Mouse (Mus musculus) heart, embryonic 15.5 days (tissue): ENCODE measurements at regions not wholly inside any gene's neighbourhood (a gene's known extent, or its start where the extent isn't known, plus 50 kb on each side); places are given as distances from the start of the nearest gene placed in this dataset.

Source experiments
- ATAC-seq: fragments of 200-750 bp; cut with Nextera tagmentation; replicated peaks from 2 replicates; pipeline ENCODE4 v1.8.0; 2017; ENCODE audit warnings: low read depth, moderate TSS enrichment; ENCODE audit not compliant: insufficient number of reproducible peaks, insufficient read depth, low FRiP score
- H3K27ac ChIP-seq: fragments of 300-500 bp; sonication (generic); 2 replicates; pipeline ENCODE4 v1.5.1; 2015; ENCODE audit warnings: mild to moderate bottlenecking, inconsistent platforms
- H3K27me3 ChIP-seq: fragments of 300-500 bp; sonication (generic); 2 replicates; pipeline ENCODE4 v1.6.1; 2015; ENCODE audit warnings: inconsistent platforms
- H3K36me3 ChIP-seq: fragments of 300-500 bp; sonication (generic); 2 replicates; pipeline ENCODE4 v1.6.1; 2015; ENCODE audit warnings: mild to moderate bottlenecking, inconsistent platforms
- H3K4me1 ChIP-seq: fragments of 300-500 bp; sonication (generic); replicated peaks from 2 replicates; pipeline ENCODE4 v1.6.1; 2015; ENCODE audit warnings: inconsistent platforms
- H3K4me2 ChIP-seq: fragments of 300-500 bp; sonication (generic); 2 replicates; pipeline ENCODE4 v1.6.1; 2015; ENCODE audit warnings: inconsistent platforms, mild to moderate bottlenecking, moderate library complexity
- H3K4me3 ChIP-seq: fragments of 300-500 bp; sonication (generic); 2 replicates; pipeline ENCODE4 v1.5.1; 2015; ENCODE audit warnings: mild to moderate bottlenecking, inconsistent platforms
- H3K9ac ChIP-seq: fragments of 300-500 bp; sonication (generic); 2 replicates; pipeline ENCODE4 v1.6.1; 2015; ENCODE audit warnings: mild to moderate bottlenecking, inconsistent platforms
- H3K9me3 ChIP-seq: fragments of 300-500 bp; sonication (generic); replicated peaks from 2 replicates; pipeline ENCODE4 v1.6.1; 2016; ENCODE audit warnings: inconsistent platforms
- WGBS: fragments of 180-500 bp; shearing (Covaris S2); methylation state at CpG from one replicate; pipeline ENCODE4 v1.1.7; 2015; ENCODE audit warnings: mixed read lengths; 5-methylcytosine and 5-hydroxymethylcytosine counted together

DNA sequence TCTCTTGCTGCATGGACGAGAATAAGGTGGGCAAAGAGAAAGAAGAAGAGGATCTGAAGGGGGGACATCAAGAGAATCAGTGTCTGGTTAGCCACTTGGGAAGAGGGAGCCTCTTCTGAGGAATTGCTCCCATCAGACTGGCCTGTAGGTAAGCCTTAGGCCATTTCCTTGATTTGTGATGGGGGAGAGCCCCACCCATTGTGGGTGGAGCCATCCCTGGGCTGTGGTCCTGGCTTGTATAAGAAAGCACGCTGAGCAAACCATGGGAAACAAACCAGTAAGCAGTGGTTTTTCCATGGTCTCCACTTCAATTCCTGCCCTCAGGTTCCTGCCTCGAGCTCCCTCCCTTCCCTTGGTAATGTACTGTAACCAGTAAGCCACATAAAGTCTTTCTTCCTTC lies 57.7 kb upstream of the Sez6l start:
- Histone ChIP-seq H3K27ac (no peak overlapping the region), H3K9me3 (no peaks in the 10 kb centered on the region), H3K4me3 (no peak overlapping the region), H3K4me2 (no peak overlapping the region), H3K4me1 (no peaks in the 10 kb centered on the region), H3K9ac (no peak overlapping the region), H3K36me3 (no peaks in the 10 kb centered on the region), H3K27me3 (peaks cover 43% of the 10 kb centered on the region)
- ATAC-seq: no peak
- 63% methylated on average over 3 of the region's 3 CpGs for WGBS

GRCm38 (mm10) chr5:112631766-112632165 lies 54.8 kb upstream of the Sez6l start:
- Histone ChIP-seq H3K4me3 (no peak overlapping the region), H3K36me3 (no peaks in the 10 kb centered on the region), H3K4me1 (no peaks in the 10 kb centered on the region), H3K9ac (no peak overlapping the region), H3K4me2 (no peak overlapping the region), H3K27me3 (peaks cover 39% of the 10 kb centered on the region), H3K27ac (no peak overlapping the region), H3K9me3 (no peaks in the 10 kb centered on the region)
- 32% methylated on average over 7 of the region's 7 CpGs for WGBS
- ATAC-seq: no peak

GRCm38 (mm10) chr5:112629656-112630055 lies 52.7 kb upstream of the Sez6l start:
- H3K9ac ChIP-seq: no peak overlapping the region
- no peak overlapping the region for H3K4me3 ChIP-seq
- no peak for ATAC-seq
- H3K9me3 ChIP-seq: no peaks in the 10 kb centered on the region
- no peak overlapping the region for H3K27ac ChIP-seq
- H3K27me3 ChIP-seq: peaks cover 46% of the 10 kb centered on the region
- WGBS: 52% methylated on average over 2 of the region's 2 CpGs
- H3K4me1 ChIP-seq: 0 out of 2 replicates have a peak, but pooled peaks cover 2% of the 10 kb centered on the region
- H3K36me3 ChIP-seq: no peaks in the 10 kb centered on the region
- no peak overlapping the region for H3K4me2 ChIP-seq

DNA sequence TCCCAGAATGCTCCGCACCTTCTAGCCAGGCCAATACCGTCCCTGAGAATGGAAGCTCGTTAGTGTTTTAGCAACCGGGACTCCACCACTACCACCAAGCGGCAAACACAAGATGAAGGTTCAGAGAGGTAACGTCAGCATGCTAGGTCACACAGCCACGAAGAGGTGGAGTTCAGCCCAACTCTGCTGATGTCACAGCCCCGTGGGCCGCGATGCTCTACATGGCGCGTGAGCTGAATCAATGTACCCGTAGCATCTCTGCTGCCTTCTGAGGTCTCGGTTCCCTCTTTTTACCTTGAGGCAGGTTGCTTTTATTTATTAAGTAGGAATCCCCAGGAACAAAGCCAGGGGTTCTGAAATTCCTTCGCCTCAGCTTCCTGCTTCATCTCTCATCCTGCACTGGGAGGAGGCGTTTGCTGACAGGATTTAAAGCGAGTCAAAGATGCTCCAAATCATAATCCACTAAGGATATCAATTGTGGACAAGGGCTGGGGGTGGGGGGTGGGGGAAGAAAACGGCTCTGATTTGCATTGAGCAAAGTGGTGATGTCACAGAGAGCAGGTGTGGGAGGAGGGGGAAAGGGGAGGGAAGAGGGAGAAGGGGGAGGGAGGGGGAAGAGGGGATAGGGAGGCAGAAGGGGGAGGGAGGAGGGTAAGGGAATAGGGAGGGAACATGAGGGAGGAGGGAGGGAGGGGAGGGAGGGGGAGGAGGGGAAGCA lies 51.2 kb upstream of the Sez6l start:
- Histone ChIP-seq H3K27me3 (peaks cover 58% of the 10 kb centered on the region), H3K4me3 (no peak overlapping the region), H3K4me2 (no peak overlapping the region)

GRCm38 (mm10) chr5:112627305-112627704 lies 50.3 kb upstream of the Sez6l start:
- H3K4me2 ChIP-seq: no peak overlapping the region
- WGBS: 63% methylated on average over 14 of the region's 14 CpGs
- H3K27me3 ChIP-seq: peaks cover 68% of the 10 kb centered on the region
- H3K9me3 ChIP-seq: no peaks in the 10 kb centered on the region
- H3K27ac ChIP-seq: no peak overlapping the region
- no peaks in the 10 kb centered on the region for H3K36me3 ChIP-seq
- ATAC-seq: no peak
- no peak overlapping the region for H3K9ac ChIP-seq
- H3K4me1 ChIP-seq: 0 out of 2 replicates have a peak, but pooled peaks cover 2% of the 10 kb centered on the region
- H3K4me3 ChIP-seq: no peak overlapping the region

More for the DNA sequence above, 51.2 kb upstream of the Sez6l start:
- no peaks in the 10 kb centered on the region for H3K36me3 ChIP-seq
- no peak overlapping the region for H3K27ac ChIP-seq
- 22% methylated on average over 18 of the region's 18 CpGs for WGBS
- H3K9me3 ChIP-seq: no peaks in the 10 kb centered on the region
- no peak overlapping the region for H3K9ac ChIP-seq
- H3K4me1 ChIP-seq: 0 out of 2 replicates have a peak, but pooled peaks cover 2% of the 10 kb centered on the region
- ATAC-seq: no peak
